Mouse (Mus musculus) megakaryocyte progenitor cell, adult 5-6 weeks (primary cell): ENCODE results near the gene Mmachc. TPM values are rescaled to one million over a fixed set of nuclear protein-coding genes. Genes with fewer than 3 reads are reported as not detected.

Source experiments
- ATAC-seq: replicated peaks from 2 replicates; pipeline ENCODE4 v1.8.0; 2016; ENCODE audit warnings: mild to moderate bottlenecking, moderate TSS enrichment, inconsistent platforms; ENCODE audit not compliant: poor library complexity
- total RNA-seq, 2 experiments: library from RNA; stranded (forward) in 1 of 2; stranded (reverse) in 1 of 2; fragments of 157-497, 149-512 nt in 1 of 2; fragments of 200-1000 nt in 1 of 2; gene quantifications; 2 replicates each; pipeline versions ENCODE4 v1.2.3 to v1.2.4; 2015 to 2017

The Mmachc gene
- total RNA-seq, 2 experiments from 2014 or later: 23.0 to 44.9 TPM

DNA sequence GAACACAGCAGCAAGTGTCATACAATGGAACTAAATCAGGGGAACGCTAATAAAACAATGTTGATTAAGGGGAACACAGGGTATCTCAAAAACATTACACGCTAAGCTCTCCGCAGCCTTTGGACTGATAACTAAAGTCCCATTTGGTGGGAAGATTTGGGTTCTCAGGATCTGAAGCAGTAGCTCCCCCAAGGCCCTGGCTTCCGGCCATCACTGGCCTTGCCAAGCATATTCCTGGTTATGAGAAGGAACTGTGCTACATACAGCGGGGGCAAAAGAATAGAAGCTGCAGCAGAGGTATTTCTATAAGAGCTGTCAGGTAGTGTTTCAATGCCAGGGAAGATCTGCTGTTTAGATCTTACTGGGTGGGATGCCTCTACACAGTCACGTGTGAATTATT, 55.0 kb downstream of the Mmachc start:
- no peak for ATAC-seq

Other genes starting within 250 kb of the Mmachc start
- gene Mast2, start 244.2 kb downstream of the Mmachc start, total RNA-seq (2015): 15.2 and 19.6 TPM in 2 replicates
- gene Mast2, start 244.2 kb downstream of the Mmachc start, total RNA-seq (2017): 6.4 and 13.6 TPM in 2 replicates
- 8.7 and 8.8 TPM in 2 replicates for gene Ipp, start 200.9 kb downstream of the Mmachc start, total RNA-seq (2015)
- gene Ipp, start 200.9 kb downstream of the Mmachc start, total RNA-seq (2017): 8.5 and 16.3 TPM in 2 replicates
- 38.6 and 41.1 TPM in 2 replicates for gene Tmem69, start 152.5 kb downstream of the Mmachc start, total RNA-seq (2015)
- gene Tmem69, start 152.5 kb downstream of the Mmachc start, total RNA-seq (2017): 11.0 and 11.8 TPM in 2 replicates
- 80.6 and 90.1 TPM in 2 replicates for gene Gpbp1l1, start 150.7 kb downstream of the Mmachc start, total RNA-seq (2015)
- 143 and 169 TPM in 2 replicates for gene Gpbp1l1, start 150.7 kb downstream of the Mmachc start, total RNA-seq (2017)
- gene Ccdc17, start 111.8 kb downstream of the Mmachc start, total RNA-seq (2015): 2.9 and 5.0 TPM in 2 replicates
- 0.91 and 1.4 TPM in 2 replicates for gene Ccdc17, start 111.8 kb downstream of the Mmachc start, total RNA-seq (2017)
- 179 and 194 TPM in 2 replicates for gene Nasp, start 80.5 kb downstream of the Mmachc start, total RNA-seq (2015)
- 414 and 474 TPM in 2 replicates for gene Nasp, start 80.5 kb downstream of the Mmachc start, total RNA-seq (2017)
- 370 and 377 TPM in 2 replicates for gene Akr1a1, start 56.7 kb downstream of the Mmachc start, total RNA-seq (2015)
- 591 and 829 TPM in 2 replicates for gene Akr1a1, start 56.7 kb downstream of the Mmachc start, total RNA-seq (2017)
- 400 and 435 TPM in 2 replicates for gene Prdx1, start 22.9 kb downstream of the Mmachc start, total RNA-seq (2015)
- 254 and 304 TPM in 2 replicates for gene Prdx1, start 22.9 kb downstream of the Mmachc start, total RNA-seq (2017)
- 35.5 and 56.1 TPM in 2 replicates for gene Ccdc163, start 103 bp upstream of the Mmachc start, total RNA-seq (2015)
- 12.0 and 17.6 TPM in 2 replicates for gene Ccdc163, start 103 bp upstream of the Mmachc start, total RNA-seq (2017)
- gene Tesk2, start 12.5 kb upstream of the Mmachc start, total RNA-seq (2015): 9.2 and 12.6 TPM in 2 replicates
- 6.7 and 7.1 TPM in 2 replicates for gene Tesk2, start 12.5 kb upstream of the Mmachc start, total RNA-seq (2017)
- gene Toe1, start 99.2 kb upstream of the Mmachc start, total RNA-seq (2015): 17.4 and 18.2 TPM in 2 replicates
- gene Toe1, start 99.2 kb upstream of the Mmachc start, total RNA-seq (2017): 33.9 and 42.0 TPM in 2 replicates
- gene Mutyh, start 99.3 kb upstream of the Mmachc start, total RNA-seq (2015): 10.7 and 13.3 TPM in 2 replicates
- gene Mutyh, start 99.3 kb upstream of the Mmachc start, total RNA-seq (2017): 5.2 and 8.4 TPM in 2 replicates
- gene Hpdl, start 113.3 kb upstream of the Mmachc start, total RNA-seq (2015): 0.10 TPM in 1 of 2 replicates, not detected in the other
- gene Hpdl, start 113.3 kb upstream of the Mmachc start, total RNA-seq (2017): 0.27 TPM in 1 of 2 replicates, not detected in the other
- 0.10 and 0.15 TPM in 2 replicates for gene Zswim5, start 169.0 kb upstream of the Mmachc start, total RNA-seq (2015)
- 0.03 and 0.12 TPM in 2 replicates for gene Zswim5, start 169.0 kb upstream of the Mmachc start, total RNA-seq (2017)